Mouse (Mus musculus): ENCODE results near the gene Ccm2. TPM values are rescaled to one million over a fixed set of nuclear protein-coding genes. Genes with fewer than 3 reads are reported as not detected.

Ccm2 gene
- polyA plus RNA-seq, 1 experiment from 2014 or later: 87.8 TPM

- Histone ChIP-seq H3K4me3 (replicated peaks) (peak overlapping the region; percentile 95), H3K4me1 (replicated peaks) (peaks cover 21% of the 10 kb centered on the region), H3K9me3 (no peaks in the 10 kb centered on the region), H3K27ac (peak overlapping the region; percentile 93), H3K9ac (replicated peaks) (peak overlapping the region; percentile 90), H3K36me3 (no peaks in the 10 kb centered on the region), H3K4me2 (replicated peaks) (peak overlapping the region; percentile 70), H3K27me3 (0 out of 2 replicates have a peak, but pooled peaks cover 3% of the 10 kb centered on the region)
- WGBS: 21% methylated on average over 3 of the region's 3 CpGs
- peak; percentile 6 for ATAC-seq
Measured at GRCm38 (mm10) chr11:6545857-6546192, 862 bp upstream of the Ccm2 start.

- peak overlapping the region; percentile 90 for H3K9ac ChIP-seq (replicated peaks)
- ATAC-seq: peak; percentile 65
- H3K4me3 ChIP-seq (replicated peaks): peak overlapping the region; percentile 95
- peak overlapping the region; percentile 93 for H3K27ac ChIP-seq
- H3K4me2 ChIP-seq (replicated peaks): peak overlapping the region; percentile 70
- H3K4me1 ChIP-seq (replicated peaks): peaks cover 21% of the 10 kb centered on the region
- peaks cover 4% of the 10 kb centered on the region; the same call in 1 of the 2 replicates for H3K36me3 ChIP-seq
- H3K9me3 ChIP-seq: no peaks in the 10 kb centered on the region
- 0 out of 2 replicates have a peak, but pooled peaks cover 3% of the 10 kb centered on the region for H3K27me3 ChIP-seq
- under 1% methylated on average over 20 of the region's 41 CpGs for WGBS
Measured at GRCm38 (mm10) chr11:6547037-6547680, 472 bp downstream of the Ccm2 start.

- H3K4me3 ChIP-seq (replicated peaks): peak overlapping the region; percentile 95
- H3K36me3 ChIP-seq: peaks cover 4% of the 10 kb centered on the region; the same call in 1 of the 2 replicates
- whole genome bisulfite sequencing: 41% methylated on average over 6 of the region's 6 CpGs
- peak overlapping the region; percentile 90 for H3K9ac ChIP-seq (replicated peaks)
- peak overlapping the region; percentile 70 for H3K4me2 ChIP-seq (replicated peaks)
- no peaks in the 10 kb centered on the region for H3K9me3 ChIP-seq
- H3K4me1 ChIP-seq (replicated peaks): peaks cover 21% of the 10 kb centered on the region
- H3K27ac ChIP-seq: peak overlapping the region; percentile 93; the same call in 1 of the 2 replicates
- no peak for ATAC-seq
- 0 out of 2 replicates have a peak, but pooled peaks cover 3% of the 10 kb centered on the region for H3K27me3 ChIP-seq
Measured at GRCm38 (mm10) chr11:6547696-6548325, 1.1 kb downstream of the Ccm2 start.

GRCm38 (mm10) chr11:6549770-6550169 is 3.1 kb downstream of the Ccm2 start:
- Histone ChIP-seq H3K36me3 (peaks cover 4% of the 10 kb centered on the region; the same call in 1 of the 2 replicates), H3K9ac (replicated peaks) (no peak overlapping the region), H3K4me1 (replicated peaks) (peaks cover 28% of the 10 kb centered on the region), H3K4me2 (replicated peaks) (no peak overlapping the region), H3K27ac (no peak overlapping the region), H3K9me3 (no peaks in the 10 kb centered on the region), H3K4me3 (replicated peaks) (no peak overlapping the region), H3K27me3 (no peaks in the 10 kb centered on the region)
- WGBS: 98% methylated on average over 2 of the region's 2 CpGs
- ATAC-seq: no peak

GRCm38 (mm10) chr11:6550201-6550600 is 3.5 kb downstream of the Ccm2 start:
- no peak overlapping the region for H3K4me3 ChIP-seq (replicated peaks)
- ATAC-seq: no peak
- H3K4me2 ChIP-seq (replicated peaks): no peak overlapping the region
- no peak overlapping the region for H3K9ac ChIP-seq (replicated peaks)
- no peaks in the 10 kb centered on the region for H3K27me3 ChIP-seq
- H3K9me3 ChIP-seq: no peaks in the 10 kb centered on the region
- peaks cover 4% of the 10 kb centered on the region; the same call in 1 of the 2 replicates for H3K36me3 ChIP-seq
- H3K27ac ChIP-seq: no peak overlapping the region
- WGBS: 93% methylated on average over 3 of the region's 3 CpGs
- H3K4me1 ChIP-seq (replicated peaks): peaks cover 32% of the 10 kb centered on the region

- 88% methylated on average over 3 of the region's 3 CpGs for WGBS
- H3K9ac ChIP-seq (replicated peaks): no peak overlapping the region
- ATAC-seq: no peak
Measured at GRCm38 (mm10) chr11:6558234-6558633, 11.5 kb downstream of the Ccm2 start.

GRCm38 (mm10) chr11:6559996-6560395 is 13.3 kb downstream of the Ccm2 start:
- H3K4me3 ChIP-seq (replicated peaks): no peak overlapping the region
- H3K27me3 ChIP-seq: no peaks in the 10 kb centered on the region
- ATAC-seq: no peak
- no peak overlapping the region for H3K4me2 ChIP-seq (replicated peaks)
- H3K9me3 ChIP-seq: no peaks in the 10 kb centered on the region
- H3K36me3 ChIP-seq: peaks cover 13% of the 10 kb centered on the region; the same call in 1 of the 2 replicates
- no peak overlapping the region for H3K27ac ChIP-seq
- H3K4me1 ChIP-seq (replicated peaks): peaks cover 5% of the 10 kb centered on the region; the same call in 1 of the 2 replicates
- 95% methylated on average over 2 of the region's 2 CpGs for WGBS
- no peak overlapping the region for H3K9ac ChIP-seq (replicated peaks)

More at GRCm38 (mm10) chr11:6558234-6558633, 11.5 kb downstream of the Ccm2 start:
- Histone ChIP-seq H3K27me3 (no peaks in the 10 kb centered on the region), H3K4me2 (replicated peaks) (no peak overlapping the region), H3K4me1 (replicated peaks) (peaks cover 14% of the 10 kb centered on the region), H3K4me3 (replicated peaks) (no peak overlapping the region), H3K36me3 (peaks cover 8% of the 10 kb centered on the region; the same call in 1 of the 2 replicates), H3K9me3 (no peaks in the 10 kb centered on the region), H3K27ac (no peak overlapping the region)

- Histone ChIP-seq H3K36me3 (peaks cover 13% of the 10 kb centered on the region; the same call in 1 of the 2 replicates), H3K27ac (no peak overlapping the region), H3K4me3 (replicated peaks) (no peak overlapping the region), H3K4me2 (replicated peaks) (no peak overlapping the region), H3K4me1 (replicated peaks) (no peaks in the 10 kb centered on the region), H3K27me3 (no peaks in the 10 kb centered on the region), H3K9ac (replicated peaks) (no peak overlapping the region), H3K9me3 (no peaks in the 10 kb centered on the region)
- ATAC-seq: no peak
- 93% methylated on average over 13 of the region's 13 CpGs for WGBS
Measured at GRCm38 (mm10) chr11:6560655-6561360, 14.1 kb downstream of the Ccm2 start.

- WGBS: 91% methylated on average over 4 of the region's 4 CpGs
- ATAC-seq: no peak
Measured at GRCm38 (mm10) chr11:6561474-6561873, 14.8 kb downstream of the Ccm2 start.

GRCm38 (mm10) chr11:6562359-6562758 is 15.7 kb downstream of the Ccm2 start:
- Histone ChIP-seq H3K4me3 (replicated peaks) (no peak overlapping the region), H3K9ac (replicated peaks) (no peak overlapping the region), H3K27me3 (no peaks in the 10 kb centered on the region), H3K36me3 (peaks cover 7% of the 10 kb centered on the region), H3K27ac (no peak overlapping the region), H3K9me3 (no peaks in the 10 kb centered on the region), H3K4me1 (replicated peaks) (no peaks in the 10 kb centered on the region), H3K4me2 (replicated peaks) (no peak overlapping the region)
- ATAC-seq: no peak
- 90% methylated on average over 6 of the region's 6 CpGs for WGBS

More at GRCm38 (mm10) chr11:6561474-6561873, 14.8 kb downstream of the Ccm2 start:
- H3K4me2 ChIP-seq (replicated peaks): no peak overlapping the region
- no peaks in the 10 kb centered on the region for H3K27me3 ChIP-seq
- no peaks in the 10 kb centered on the region for H3K9me3 ChIP-seq
- H3K4me3 ChIP-seq (replicated peaks): no peak overlapping the region
- H3K27ac ChIP-seq: no peak overlapping the region
- peaks cover 13% of the 10 kb centered on the region; the same call in 1 of the 2 replicates for H3K36me3 ChIP-seq
- no peaks in the 10 kb centered on the region for H3K4me1 ChIP-seq (replicated peaks)
- no peak overlapping the region for H3K9ac ChIP-seq (replicated peaks)

- ATAC-seq: no peak
- Histone ChIP-seq H3K36me3 (peaks cover 5% of the 10 kb centered on the region), H3K9me3 (no peaks in the 10 kb centered on the region), H3K9ac (replicated peaks) (no peak overlapping the region), H3K4me3 (replicated peaks) (no peak overlapping the region), H3K27ac (no peak overlapping the region), H3K4me1 (replicated peaks) (peaks cover 5% of the 10 kb centered on the region), H3K4me2 (replicated peaks) (no peak overlapping the region), H3K27me3 (no peaks in the 10 kb centered on the region)
- 93% methylated on average over 4 of the region's 4 CpGs for WGBS
Measured at GRCm38 (mm10) chr11:6563201-6563600, 16.5 kb downstream of the Ccm2 start.

GRCm38 (mm10) chr11:6566496-6566895 is 19.8 kb downstream of the Ccm2 start:
- Histone ChIP-seq H3K9ac (replicated peaks) (no peak overlapping the region), H3K4me3 (replicated peaks) (no peak overlapping the region), H3K36me3 (peaks cover 10% of the 10 kb centered on the region), H3K4me1 (replicated peaks) (peaks cover 24% of the 10 kb centered on the region), H3K4me2 (replicated peaks) (no peak overlapping the region), H3K27ac (no peak overlapping the region), H3K27me3 (no peaks in the 10 kb centered on the region), H3K9me3 (no peaks in the 10 kb centered on the region)
- no peak for ATAC-seq
- 91% methylated on average over 4 of the region's 4 CpGs for WGBS
